Mouse (Mus musculus) urinary bladder, postnatal 36 days (tissue): Measurements from ENCODE around the gene S100a2.

ENCODE experiments used
- DNase-seq, 2 experiments: peaks; one replicate each; pipeline ENCODE4 v3.0.0; 2022; ENCODE audit warnings: low spot score in 2 of 2, mixed read lengths in 1 of 2

The S100a2 gene

DNA sequence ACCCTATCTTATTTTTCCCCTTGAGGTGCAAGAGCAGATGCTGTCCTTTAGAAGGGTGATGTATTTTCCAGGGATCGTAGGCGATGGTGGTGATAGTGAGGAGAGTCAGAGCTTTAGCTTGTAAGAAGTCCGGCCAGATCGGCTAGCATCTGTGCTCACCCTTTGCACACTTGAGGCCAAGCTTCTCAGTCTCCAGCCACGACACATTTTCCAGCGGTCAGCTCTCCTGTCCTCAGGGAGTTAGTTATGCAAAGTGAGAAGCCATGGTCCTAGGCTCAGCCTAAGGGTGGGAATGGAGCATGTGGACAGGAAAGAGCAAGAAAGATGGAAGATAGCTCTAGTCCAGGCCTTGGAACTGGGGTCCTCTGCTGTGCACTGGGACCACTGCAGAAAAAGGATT, 6.8 kb downstream of the S100a2 start:
- no peak for DNase-seq

DNA sequence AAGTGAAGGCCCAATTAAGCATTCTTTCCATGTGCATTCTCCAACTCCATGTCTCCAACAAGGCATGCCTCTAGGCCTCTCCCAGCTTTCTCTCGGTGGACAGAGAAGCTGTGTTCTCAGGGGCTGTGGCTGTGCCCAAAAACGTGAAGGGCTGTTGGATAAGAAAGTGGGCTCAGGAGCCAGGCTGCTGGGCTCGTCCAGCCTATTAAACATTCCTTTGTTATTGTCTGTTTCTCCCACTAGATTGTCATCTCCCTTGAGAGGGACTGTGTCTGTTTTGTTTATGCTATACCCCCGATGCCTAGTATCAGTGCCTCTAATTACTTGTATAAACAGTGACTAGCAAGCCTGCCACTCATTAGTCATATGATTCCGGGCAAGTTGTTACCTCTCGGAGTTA, 7.7 kb downstream of the S100a2 start:
- no peak for DNase-seq

DNA sequence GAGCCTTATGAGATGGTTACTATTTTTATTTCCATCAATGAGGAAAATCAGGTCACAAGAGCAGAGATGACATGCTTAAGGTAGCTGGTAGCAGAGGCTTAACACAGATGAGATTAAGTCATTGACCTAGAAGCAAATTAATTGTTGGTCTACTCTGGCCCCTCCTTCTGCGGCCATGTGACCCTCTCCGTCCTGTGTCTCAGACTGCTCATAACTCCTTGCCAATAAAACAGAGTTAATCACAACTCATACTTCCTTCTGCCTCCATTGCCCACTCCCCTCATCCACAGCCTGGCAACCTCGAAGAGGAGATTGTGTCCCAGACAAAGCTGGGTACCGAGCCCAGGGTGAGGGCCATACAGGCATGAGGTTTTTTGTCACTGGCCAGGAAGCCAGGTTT, 8.2 kb downstream of the S100a2 start:
- DNase-seq: no peak

DNA sequence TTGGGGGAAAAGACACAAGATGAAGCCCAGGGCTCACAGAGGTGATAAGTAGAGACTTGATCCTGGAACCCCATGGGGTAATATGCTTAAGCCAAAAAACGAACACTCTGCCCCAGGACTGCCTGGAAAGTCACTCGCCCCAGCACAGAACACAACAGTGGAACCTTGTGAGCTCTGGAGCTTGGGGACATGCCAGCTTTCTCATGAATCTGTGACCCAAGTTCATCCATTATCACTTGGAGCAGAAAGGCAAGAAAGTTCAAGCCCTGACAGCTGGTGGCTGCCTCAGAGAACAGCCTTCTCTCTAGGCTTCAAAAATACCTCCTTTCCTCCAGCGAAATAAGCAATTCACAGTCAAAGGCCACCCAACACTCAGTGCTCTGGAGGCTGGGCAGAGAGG, 9.4 kb downstream of the S100a2 start:
- no peak for DNase-seq

DNA sequence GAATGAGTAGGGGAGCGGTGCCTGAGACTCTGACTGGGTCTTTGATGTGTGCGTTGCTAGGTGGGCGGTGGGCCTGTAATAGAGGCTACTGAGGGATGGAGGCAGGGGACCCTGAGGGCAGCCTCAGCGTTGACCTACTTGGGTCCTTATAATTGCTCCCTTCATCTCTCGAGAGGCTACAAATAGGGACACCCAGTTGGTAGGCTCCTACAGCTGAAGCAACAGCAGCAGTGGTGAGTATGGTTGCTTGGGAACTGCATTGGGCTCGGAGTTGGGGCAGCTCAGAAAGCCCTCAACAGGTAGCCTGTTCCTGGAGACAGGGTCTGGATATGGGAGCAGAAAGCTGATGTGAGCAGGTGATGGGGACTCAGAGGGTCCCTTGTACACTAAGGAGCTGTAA, 10.0 kb downstream of the S100a2 start:
- DNase-seq: no peak

DNA sequence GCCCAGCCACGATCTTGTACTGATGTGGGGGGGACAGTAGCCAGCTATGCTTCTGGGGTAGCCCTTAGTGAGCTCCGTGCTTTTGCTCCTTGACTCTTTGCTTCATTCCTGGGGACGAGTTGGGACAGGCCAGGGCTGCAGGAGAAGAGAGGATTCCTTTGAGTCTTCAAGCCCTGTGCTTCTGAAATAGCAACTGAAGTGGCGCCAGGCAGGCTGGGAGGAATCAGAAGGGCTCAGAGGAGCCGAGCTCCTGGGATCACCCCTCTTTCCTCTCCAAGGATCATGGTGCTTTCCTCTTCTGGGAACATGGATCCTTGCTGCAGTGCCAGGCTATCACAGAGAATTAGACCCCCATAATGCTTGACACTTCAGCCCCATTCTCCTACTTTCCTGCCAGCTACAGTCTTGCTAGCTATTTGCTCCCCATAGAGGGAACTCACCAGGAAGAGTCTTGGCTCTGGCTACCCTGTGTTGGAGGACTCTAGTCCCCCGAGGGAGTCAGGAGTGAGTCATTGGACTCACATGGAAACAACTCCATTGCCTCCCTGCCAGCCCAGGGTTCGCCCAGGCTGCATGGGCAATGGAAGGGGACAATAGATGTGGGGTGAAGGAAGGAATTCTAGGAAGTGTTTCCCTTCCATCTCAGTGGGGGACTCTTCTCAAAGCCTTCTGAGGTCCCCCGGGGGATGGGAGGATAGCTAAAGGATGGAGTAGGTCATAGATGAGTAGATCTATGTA, 10.6 kb downstream of the S100a2 start:
- peak in 1 of 2 experiments; percentile 66 for DNase-seq

DNA sequence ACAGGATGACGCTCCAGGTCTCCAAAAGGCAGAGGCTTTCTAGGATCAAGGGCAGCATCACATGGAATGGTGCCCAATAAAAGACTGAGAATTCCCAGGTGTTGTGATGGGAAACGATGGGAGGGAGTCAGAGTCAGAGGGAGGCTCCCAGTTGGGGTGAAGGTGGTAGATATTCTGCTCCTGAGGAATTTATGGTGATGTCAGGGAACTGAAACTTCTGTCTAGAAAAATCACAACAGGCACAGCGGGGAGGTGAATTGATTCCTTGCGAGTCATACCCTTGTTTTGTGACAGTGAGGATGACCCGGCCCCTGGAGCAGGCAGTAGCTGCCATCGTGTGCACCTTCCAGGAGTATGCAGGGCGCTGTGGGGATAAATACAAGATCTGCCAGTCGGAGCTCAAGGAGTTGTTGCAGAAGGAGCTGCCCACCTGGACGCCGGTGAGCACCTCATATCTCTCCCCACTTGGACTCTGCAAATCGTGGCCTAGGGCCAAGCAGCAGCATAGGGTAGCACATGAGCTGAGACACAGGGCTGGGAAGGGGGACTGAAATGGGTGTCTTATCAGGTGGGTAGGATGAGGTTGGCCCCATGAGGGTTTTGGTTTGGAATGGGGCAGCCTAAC, 11.6 kb downstream of the S100a2 start, which contains the start of gene Gm42674:
Gene Gm42674 (plus strand): TSS at position 419 of the 625 bp plus-strand sequence.
- DNase-seq: no peak

DNA sequence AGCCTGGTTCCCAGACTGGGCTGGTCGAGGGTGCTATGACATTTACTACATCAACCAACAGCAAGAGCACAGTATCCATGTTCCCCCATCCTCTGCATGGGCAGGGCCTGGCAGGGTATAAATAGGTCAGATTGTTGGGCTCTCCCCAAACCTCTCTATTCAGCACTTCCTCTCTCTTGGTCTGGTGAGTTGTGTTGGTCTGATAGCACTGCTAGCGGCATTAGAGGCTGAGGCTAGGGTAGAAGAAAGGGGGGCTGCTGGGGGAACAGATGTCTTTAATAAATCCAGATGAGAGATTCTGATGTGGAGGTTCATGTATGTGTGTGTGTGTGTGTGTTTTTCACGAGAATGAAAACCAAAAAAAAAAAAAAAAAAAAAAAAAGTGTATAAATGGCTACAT, 13.6 kb downstream of the S100a2 start, which contains the start of gene S100a4:
Gene S100a4 (plus strand): TSS at position 149 of the 400 bp plus-strand sequence.
- no peak for DNase-seq

DNA sequence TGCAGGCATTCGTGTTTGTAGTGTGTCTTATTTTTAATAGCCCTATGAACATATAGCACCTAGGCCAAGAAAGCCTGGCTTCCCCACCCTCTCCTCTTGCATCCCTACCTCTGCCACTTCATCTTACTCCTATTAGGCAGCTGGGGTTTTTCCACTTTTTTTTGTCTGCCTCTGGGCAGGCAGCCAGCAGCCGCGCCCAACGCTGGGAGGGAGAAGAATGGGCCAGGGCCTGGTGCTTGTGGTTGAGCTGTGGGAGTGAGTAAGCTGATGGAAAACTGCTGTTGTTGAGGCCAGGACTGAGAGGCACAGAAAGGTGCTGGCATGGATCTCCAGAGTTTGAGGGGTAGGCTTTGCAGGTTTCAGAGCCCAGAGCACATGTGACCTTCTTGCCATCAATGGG, 14.4 kb downstream of the S100a2 start:
- DNase-seq: peak; percentile 94 to 98

DNA sequence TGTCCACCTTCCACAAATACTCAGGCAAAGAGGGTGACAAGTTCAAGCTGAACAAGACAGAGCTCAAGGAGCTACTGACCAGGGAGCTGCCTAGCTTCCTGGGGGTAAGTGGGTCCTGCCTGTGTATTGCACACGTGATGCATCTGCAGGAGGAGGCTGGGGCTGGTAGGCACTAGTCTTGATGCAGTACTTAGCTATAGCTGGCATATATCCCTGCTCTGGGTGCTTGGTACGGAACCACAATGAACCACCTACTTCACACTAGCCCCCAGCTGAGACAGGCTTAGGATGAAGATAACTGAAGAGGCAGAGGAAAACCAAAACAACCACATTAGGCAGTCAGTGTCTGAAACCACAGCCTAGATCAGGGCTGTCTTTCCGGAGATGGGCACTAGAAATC, 15.0 kb downstream of the S100a2 start:
- DNase-seq: no peak

DNA sequence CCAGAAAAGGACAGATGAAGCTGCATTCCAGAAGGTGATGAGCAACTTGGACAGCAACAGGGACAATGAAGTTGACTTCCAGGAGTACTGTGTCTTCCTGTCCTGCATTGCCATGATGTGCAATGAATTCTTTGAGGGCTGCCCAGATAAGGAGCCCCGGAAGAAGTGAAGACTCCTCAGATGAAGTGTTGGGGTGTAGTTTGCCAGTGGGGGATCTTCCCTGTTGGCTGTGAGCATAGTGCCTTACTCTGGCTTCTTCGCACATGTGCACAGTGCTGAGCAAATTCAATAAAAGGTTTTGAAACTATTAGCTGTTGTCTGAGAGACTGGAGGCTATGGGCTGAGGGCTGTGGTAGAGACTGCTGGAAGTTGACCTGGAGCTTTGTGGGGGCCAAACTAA, 15.7 kb downstream of the S100a2 start:
- DNase-seq: no peak

DNA sequence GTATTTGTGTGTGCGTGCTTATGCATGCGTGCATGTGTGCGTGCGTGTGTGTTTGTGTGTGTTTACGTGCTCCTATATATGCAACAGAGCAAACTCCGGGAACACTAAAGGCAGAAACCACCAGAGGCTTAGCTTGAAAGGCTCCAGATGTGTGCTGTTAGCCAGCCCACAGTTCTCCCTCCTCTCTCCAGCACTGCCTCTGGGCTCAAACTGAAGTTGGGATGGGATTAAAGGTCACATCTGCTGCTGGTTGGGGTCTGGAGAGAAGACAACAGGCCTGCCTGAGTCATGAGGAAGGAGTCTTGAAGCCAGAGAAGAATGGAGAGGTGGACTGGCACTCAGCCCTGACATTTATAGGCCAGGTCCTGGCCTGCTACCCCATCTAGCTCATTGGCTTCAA, 16.1 kb downstream of the S100a2 start:
- DNase-seq: no peak

DNA sequence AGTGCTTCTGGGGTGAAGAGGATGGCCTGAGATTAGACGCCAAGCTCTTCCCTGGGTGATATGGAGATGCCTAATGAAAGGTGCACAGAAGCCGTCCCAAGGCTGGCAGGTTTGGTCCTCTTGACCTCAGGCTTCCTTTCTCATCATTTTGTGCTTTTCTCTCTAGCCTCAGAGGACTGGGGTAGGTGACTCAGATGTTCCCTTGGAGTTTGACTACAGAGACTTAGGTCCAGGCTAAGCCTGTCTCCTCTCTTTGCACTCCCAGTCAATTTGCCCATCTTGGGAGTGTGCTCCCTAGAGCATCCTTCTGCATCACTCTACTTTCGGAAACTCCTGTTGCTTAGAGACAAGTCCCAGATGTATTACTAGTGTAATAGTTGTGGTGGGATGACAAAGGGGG, 17.3 kb downstream of the S100a2 start:
- no peak for DNase-seq

DNA sequence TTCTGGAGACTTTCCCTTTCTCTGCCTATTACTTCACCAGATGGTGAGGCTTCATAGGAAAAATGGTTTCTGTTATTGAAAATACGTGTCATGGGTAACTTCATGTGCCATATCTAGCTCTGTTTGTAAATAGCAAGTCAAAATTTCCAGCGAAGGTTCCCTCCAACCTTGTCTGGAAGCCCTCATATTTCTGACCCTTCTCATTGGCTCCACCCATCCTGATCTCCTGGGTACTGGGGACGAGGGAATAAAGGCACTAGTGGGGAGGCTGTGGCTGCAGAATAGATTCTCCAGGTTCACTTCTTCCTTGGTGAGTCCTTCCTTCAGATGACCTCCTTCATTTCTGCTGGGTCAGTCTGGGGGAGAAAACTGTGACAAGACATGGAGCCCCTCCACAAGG, 18.2 kb downstream of the S100a2 start, which contains the start of gene S100a5:
Gene S100a5 (plus strand): TSS at position 301 of the 400 bp plus-strand sequence.
- no peak for DNase-seq

DNA sequence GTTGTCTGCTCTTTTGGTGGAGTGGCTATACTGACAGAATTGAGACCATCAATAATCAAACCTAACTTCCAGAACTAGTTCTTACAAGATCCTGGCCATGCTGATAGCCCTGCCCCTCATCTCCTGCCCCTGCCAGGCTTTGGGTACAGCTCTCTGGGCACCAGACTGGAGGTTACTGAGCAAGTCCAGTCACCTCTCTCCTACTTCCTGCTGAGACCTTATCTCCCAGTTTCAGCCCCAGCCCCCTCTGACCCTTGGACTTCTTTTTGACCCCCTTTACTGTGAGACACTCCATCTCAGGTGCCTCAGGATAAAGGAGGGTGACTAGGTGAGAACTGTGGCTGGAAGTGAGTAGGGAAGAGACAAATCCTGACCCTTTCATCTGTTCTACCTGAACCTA, 19.1 kb downstream of the S100a2 start:
- peak in 1 of 2 experiments; percentile 63 for DNase-seq

DNA sequence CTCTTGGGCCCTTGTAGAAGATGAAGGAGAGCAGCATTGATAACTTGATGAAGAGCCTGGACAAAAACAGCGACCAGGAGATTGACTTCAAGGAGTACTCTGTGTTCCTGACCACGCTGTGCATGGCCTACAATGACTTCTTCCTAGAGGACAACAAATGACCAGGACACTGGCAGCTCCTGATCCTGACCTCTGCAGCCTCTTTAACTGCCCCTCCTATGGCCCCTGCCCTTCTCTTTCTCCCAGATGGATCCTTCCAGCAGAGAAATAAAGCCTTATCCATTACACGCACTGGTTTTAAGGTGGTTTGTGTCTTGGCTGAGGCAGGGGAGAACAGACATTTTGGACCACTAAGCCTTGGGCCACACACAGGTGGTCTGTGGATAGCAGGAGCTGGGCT, 21.4 kb downstream of the S100a2 start:
- DNase-seq: no peak

DNA sequence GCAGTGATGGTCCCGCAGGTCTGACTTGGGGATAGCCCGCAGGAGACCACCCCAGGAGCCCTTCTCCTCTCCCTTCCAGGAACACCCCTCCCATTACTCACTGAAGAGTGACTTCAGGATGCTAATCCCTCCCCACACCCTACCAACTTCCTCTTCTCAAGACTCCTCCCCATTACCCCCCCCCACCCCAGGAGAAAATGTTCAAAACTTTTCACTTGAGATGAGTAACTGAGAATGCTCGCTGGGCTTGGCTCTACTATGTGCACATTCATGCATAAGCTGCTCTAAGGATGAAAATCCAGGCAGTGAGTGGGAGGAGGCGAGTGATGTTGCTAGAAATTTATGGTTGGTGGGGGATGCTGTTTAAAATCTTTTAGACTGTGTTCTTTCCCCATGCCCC, 22.0 kb downstream of the S100a2 start:
- no peak for DNase-seq

DNA sequence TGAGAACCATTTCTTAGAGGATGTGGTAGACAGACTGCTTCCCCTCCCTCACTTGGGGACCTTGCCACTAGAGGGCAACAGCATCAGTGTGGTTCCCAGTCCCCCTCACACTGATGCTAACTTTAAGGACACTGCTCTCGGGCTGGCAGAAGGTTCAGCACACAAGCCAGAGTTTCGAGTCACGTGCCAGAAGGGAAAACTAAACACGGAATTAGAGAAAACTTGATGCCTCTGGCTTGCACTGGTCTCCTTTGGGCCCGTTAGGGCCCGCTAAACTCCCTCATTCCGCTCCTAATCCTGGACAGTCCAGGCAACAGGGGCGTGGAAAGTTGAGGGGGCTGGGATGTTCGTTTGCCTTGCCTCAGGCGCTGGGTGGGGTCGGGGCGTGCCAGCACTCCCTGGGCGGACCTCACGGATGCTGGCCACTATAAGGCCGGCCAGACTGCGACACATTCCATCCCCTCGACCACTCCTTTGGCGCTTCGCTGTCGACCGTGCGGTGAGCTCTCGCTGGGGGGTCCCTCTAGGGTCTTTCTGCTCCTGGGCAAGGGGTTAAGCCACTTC, 22.8 kb downstream of the S100a2 start, which contains the start of gene S100a6:
Gene S100a6 (plus strand): TSS at position 155 of the 564 bp plus-strand sequence.
- peak; percentile 86 to 90 for DNase-seq

DNA sequence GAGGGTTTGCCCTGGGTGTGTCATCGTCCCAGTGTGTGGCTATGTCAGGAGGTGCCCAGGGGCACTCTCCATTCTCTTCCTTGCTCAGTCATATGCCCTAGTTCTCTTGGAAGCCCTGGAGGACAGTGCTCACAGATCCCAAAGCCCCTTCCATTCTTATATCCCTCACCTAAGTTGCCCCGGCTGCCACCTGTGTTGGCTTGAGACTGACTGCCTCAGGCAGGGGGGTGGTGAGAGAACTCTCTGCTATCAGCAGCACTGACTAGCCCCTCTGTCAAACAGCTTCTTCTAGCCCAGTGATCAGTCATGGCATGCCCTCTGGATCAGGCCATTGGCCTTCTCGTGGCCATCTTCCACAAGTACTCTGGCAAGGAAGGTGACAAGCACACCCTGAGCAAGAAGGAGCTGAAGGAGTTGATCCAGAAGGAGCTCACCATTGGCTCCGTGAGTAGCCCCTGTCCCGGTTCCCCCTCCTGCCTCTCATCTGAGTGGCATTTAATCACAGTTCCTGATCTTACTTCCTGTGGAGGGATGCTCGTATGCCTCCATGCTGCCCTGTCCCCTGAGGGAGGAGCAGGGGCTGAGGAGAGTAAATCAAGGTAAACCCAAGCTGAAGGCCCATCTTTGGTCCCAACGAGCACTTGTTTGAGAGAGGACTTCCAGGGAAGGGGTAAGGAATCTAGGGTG, 23.6 kb downstream of the S100a2 start:
- DNase-seq: no peak

DNA sequence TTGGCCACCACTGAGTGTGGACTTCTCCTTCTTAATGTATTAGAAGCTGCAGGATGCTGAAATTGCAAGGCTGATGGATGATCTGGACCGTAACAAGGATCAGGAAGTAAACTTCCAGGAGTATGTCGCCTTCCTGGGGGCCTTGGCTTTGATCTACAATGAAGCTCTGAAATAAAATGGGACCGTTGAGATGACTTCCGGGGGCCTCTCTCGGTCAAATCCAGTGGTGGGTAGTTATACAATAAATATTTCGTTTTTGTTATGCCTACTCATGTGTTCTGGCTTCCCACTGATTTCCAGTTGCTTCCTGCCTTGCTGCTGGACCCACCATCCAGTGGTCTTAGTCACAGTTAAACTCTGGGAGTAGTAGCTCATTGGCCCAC, 24.1 kb downstream of the S100a2 start:
- DNase-seq: no peak

DNA sequence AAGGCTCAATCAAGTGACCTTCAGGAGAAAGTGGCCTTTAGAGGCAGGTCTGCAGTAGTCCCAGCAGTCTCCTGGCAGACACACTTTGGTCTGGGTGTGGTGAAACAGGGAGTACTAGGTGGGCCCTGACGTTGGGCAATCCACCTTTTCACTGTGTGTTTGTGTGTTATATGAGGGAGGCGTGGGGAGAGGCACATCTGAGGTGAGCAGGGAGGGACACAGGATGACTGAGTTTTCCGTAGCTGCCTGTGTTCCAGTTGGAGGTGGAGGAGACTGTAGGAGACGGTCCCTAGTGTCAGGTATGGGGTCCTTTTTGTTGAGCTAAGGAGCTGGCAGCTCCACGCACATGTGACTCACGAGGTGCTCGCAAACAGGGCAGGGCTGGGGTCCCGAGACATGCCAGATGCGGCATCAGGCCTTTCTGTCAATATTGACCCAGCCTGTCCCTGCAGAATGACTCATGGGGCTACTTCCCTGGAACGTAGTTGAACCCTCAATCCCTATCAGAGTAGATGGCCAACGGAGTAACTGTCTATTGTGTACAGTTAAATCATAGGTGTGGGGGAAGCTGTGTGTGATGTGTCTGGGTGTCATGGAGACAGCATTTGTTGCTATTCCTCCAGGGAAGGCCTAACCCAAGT, 24.7 kb downstream of the S100a2 start:
- DNase-seq: peak in 1 of 2 experiments; percentile 61

DNA sequence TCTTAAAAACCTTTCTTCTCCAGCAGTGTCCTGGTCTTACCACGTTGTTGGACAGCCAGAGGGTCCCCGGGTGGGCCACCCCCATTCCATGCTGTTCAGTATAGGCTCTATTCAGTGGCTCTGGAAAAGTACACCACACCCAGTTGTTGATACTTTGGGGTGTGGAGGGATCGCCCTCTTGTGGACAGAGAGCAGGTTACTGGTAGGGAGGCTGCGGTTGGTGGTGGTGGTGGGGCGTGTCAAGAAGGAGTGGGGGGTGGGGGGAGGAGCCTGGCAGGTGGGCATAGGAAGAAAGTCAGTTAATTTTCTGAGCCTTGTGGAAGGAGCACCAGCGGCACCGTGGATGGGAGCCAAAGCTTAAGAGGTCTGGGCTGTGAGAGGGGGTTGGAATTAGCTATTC, 25.4 kb downstream of the S100a2 start:
- DNase-seq: peak; percentile 75 to 83
